Mouse (Mus musculus): ENCODE results near the gene Ranbp10. TPM values are rescaled to one million over a fixed set of nuclear protein-coding genes. Genes with fewer than 3 reads are reported as not detected.
"Not testable (repeated sequence)": the region's sequence is repeated elsewhere in the genome, so short reads cannot be mapped to it uniquely, and the experiment has no call there.

Gene Ranbp10
- total RNA-seq, 1 experiment from 2014 or later, result 17.2 TPM

- ATAC-seq (ENCODE audit: extremely low read depth, insufficient number of reproducible peaks, low FRiP score, poor library complexity, severe bottlenecking), result no peak
These were observed 12.1 kb upstream of the Ranbp10 start for GRCm38 (mm10) chr8:105839209-105839608.

GRCm38 (mm10) chr8:105836991-105837390 is 9.8 kb upstream of the Ranbp10 start:
- ATAC-seq (ENCODE audit: extremely low read depth, insufficient number of reproducible peaks, low FRiP score, poor library complexity, severe bottlenecking), result peak; percentile 57; the same call in 1 of the 2 replicates

GRCm38 (mm10) chr8:105835318-105835717 is 8.2 kb upstream of the Ranbp10 start:
- ATAC-seq (ENCODE audit: extremely low read depth, insufficient number of reproducible peaks, low FRiP score, poor library complexity, severe bottlenecking), result peak; percentile 87

GRCm38 (mm10) chr8:105833740-105834139 is 6.6 kb upstream of the Ranbp10 start:
- not testable (repeated sequence) for ATAC-seq (ENCODE audit: extremely low read depth, insufficient number of reproducible peaks, low FRiP score, poor library complexity, severe bottlenecking)

GRCm38 (mm10) chr8:105826379-105826778 is 771 bp downstream of the Ranbp10 start:
- no peak for ATAC-seq (ENCODE audit: extremely low read depth, insufficient number of reproducible peaks, low FRiP score, poor library complexity, severe bottlenecking)

- ATAC-seq (ENCODE audit: extremely low read depth, insufficient number of reproducible peaks, low FRiP score, poor library complexity, severe bottlenecking), result no peak
These were observed 1.6 kb downstream of the Ranbp10 start for GRCm38 (mm10) chr8:105825506-105825905.

- no peak for ATAC-seq (ENCODE audit: extremely low read depth, insufficient number of reproducible peaks, low FRiP score, poor library complexity, severe bottlenecking)
These were observed 6.2 kb downstream of the Ranbp10 start for GRCm38 (mm10) chr8:105820925-105821324.

- ATAC-seq (ENCODE audit: extremely low read depth, insufficient number of reproducible peaks, low FRiP score, poor library complexity, severe bottlenecking), result no peak
These were observed 7.5 kb downstream of the Ranbp10 start for GRCm38 (mm10) chr8:105819659-105820058.

- no peak for ATAC-seq (ENCODE audit: extremely low read depth, insufficient number of reproducible peaks, low FRiP score, poor library complexity, severe bottlenecking)
These were observed 13.9 kb downstream of the Ranbp10 start for GRCm38 (mm10) chr8:105813241-105813640.

- ATAC-seq (ENCODE audit: extremely low read depth, insufficient number of reproducible peaks, low FRiP score, poor library complexity, severe bottlenecking), result no peak
These were observed 14.6 kb downstream of the Ranbp10 start for GRCm38 (mm10) chr8:105812511-105812910.

- ATAC-seq (ENCODE audit: extremely low read depth, insufficient number of reproducible peaks, low FRiP score, poor library complexity, severe bottlenecking), result no peak
These were observed 15.6 kb downstream of the Ranbp10 start for GRCm38 (mm10) chr8:105811543-105811942.

- no peak for ATAC-seq (ENCODE audit: extremely low read depth, insufficient number of reproducible peaks, low FRiP score, poor library complexity, severe bottlenecking)
These were observed 16.1 kb downstream of the Ranbp10 start for GRCm38 (mm10) chr8:105811061-105811460.

- peak; percentile 60; the same call in 1 of the 2 replicates for ATAC-seq (ENCODE audit: extremely low read depth, insufficient number of reproducible peaks, low FRiP score, poor library complexity, severe bottlenecking)
These were observed 16.8 kb downstream of the Ranbp10 start for GRCm38 (mm10) chr8:105810245-105810786.

GRCm38 (mm10) chr8:105808480-105808879 is 18.7 kb downstream of the Ranbp10 start:
- ATAC-seq (ENCODE audit: extremely low read depth, insufficient number of reproducible peaks, low FRiP score, poor library complexity, severe bottlenecking), result no peak

GRCm38 (mm10) chr8:105807766-105808165 is 19.4 kb downstream of the Ranbp10 start:
- ATAC-seq (ENCODE audit: extremely low read depth, insufficient number of reproducible peaks, low FRiP score, poor library complexity, severe bottlenecking), result no peak

GRCm38 (mm10) chr8:105805964-105806363 is 21.2 kb downstream of the Ranbp10 start:
- no peak for ATAC-seq (ENCODE audit: extremely low read depth, insufficient number of reproducible peaks, low FRiP score, poor library complexity, severe bottlenecking)

GRCm38 (mm10) chr8:105805346-105805745 is 21.8 kb downstream of the Ranbp10 start:
- ATAC-seq (ENCODE audit: extremely low read depth, insufficient number of reproducible peaks, low FRiP score, poor library complexity, severe bottlenecking), result no peak

GRCm38 (mm10) chr8:105804797-105805196 is 22.4 kb downstream of the Ranbp10 start:
- ATAC-seq (ENCODE audit: extremely low read depth, insufficient number of reproducible peaks, low FRiP score, poor library complexity, severe bottlenecking), result no peak

- ATAC-seq (ENCODE audit: extremely low read depth, insufficient number of reproducible peaks, low FRiP score, poor library complexity, severe bottlenecking), result no peak
These were observed 25.8 kb downstream of the Ranbp10 start for GRCm38 (mm10) chr8:105801153-105801904.

- ATAC-seq (ENCODE audit: extremely low read depth, insufficient number of reproducible peaks, low FRiP score, poor library complexity, severe bottlenecking), result no peak
These were observed 27.9 kb downstream of the Ranbp10 start for GRCm38 (mm10) chr8:105799091-105799812.
